Mouse (Mus musculus) kidney, embryonic 15.5 days (tissue): ENCODE results near the gene Katna1. TPM values are rescaled to one million over a fixed set of nuclear protein-coding genes. Genes with fewer than 3 reads are reported as not detected.

Experiments used
- ATAC-seq: fragments of 200-750 bp; cut with Nextera tagmentation; replicated peaks from 2 replicates; pipeline ENCODE4 v1.8.0; 2017; ENCODE audit warnings: moderate TSS enrichment; ENCODE audit not compliant: low FRiP score
- H3K27ac ChIP-seq: fragments of 300-500 bp; sonication (generic); 2 replicates; pipeline ENCODE4 v1.5.1; 2015; ENCODE audit warnings: mild to moderate bottlenecking, inconsistent platforms
- H3K27me3 ChIP-seq: fragments of 300-500 bp; sonication (generic); 2 replicates; pipeline ENCODE4 v1.6.1; 2015; ENCODE audit warnings: inconsistent platforms
- H3K36me3 ChIP-seq: fragments of 300-500 bp; sonication (generic); 2 replicates; pipeline ENCODE4 v1.6.1; 2015; ENCODE audit warnings: inconsistent platforms
- H3K4me1 ChIP-seq: fragments of 300-500 bp; sonication (generic); 2 replicates; pipeline ENCODE4 v1.6.1; 2015; ENCODE audit warnings: inconsistent platforms
- H3K4me2 ChIP-seq: fragments of 300-500 bp; sonication (generic); 2 replicates; pipeline ENCODE4 v1.6.1; 2015; ENCODE audit warnings: moderate library complexity, mild to moderate bottlenecking, inconsistent platforms
- H3K4me3 ChIP-seq: fragments of 300-500 bp; sonication (generic); replicated peaks from 2 replicates; pipeline ENCODE4 v1.5.1; 2015; ENCODE audit warnings: mild to moderate bottlenecking, inconsistent platforms
- H3K9ac ChIP-seq: fragments of 300-500 bp; sonication (generic); 2 replicates; pipeline ENCODE4 v1.6.1; 2015; ENCODE audit warnings: mild to moderate bottlenecking, inconsistent platforms
- H3K9me3 ChIP-seq: fragments of 300-500 bp; sonication (generic); replicated peaks from 2 replicates; pipeline ENCODE4 v1.6.1; 2016; ENCODE audit warnings: inconsistent platforms
- WGBS: fragments of 180-500 bp; shearing (Covaris S2); methylation state at CpG from one replicate; pipeline ENCODE4 v1.1.7; 2015; ENCODE audit warnings: mixed read lengths; 5-methylcytosine and 5-hydroxymethylcytosine counted together
- polyA plus RNA-seq: library from polyadenylated mRNA; unstranded; fragments of >200 nt; fragmentation: Nextera tagmentation; extraction: Ambion mirVana; gene quantifications from 2 replicates; pipeline ENCODE4 v1.2.1, GENCODE M21; 2015

Katna1 gene
- polyA plus RNA-seq, 1 experiment from 2014 or later: 57.7 TPM

GRCm38 (mm10) chr10:7780238-7781176 lies 54.7 kb downstream of the Katna1 start:
- Histone ChIP-seq H3K27me3 (no peaks in the 10 kb centered on the region), H3K4me1 (0 out of 2 replicates have a peak, but pooled peaks cover 12% of the 10 kb centered on the region), H3K27ac (peak overlapping the region; percentile 82), H3K4me3 (peak overlapping the region; percentile 99), H3K9ac (peak overlapping the region; percentile 86), H3K4me2 (peak overlapping the region; percentile 84), H3K36me3 (peaks cover 29% of the 10 kb centered on the region), H3K9me3 (no peaks in the 10 kb centered on the region)
- ATAC-seq: peak; percentile 95
- 1% methylated on average over 57 of the region's 77 CpGs for WGBS

GRCm38 (mm10) chr10:7781214-7781613 lies 55.4 kb downstream of the Katna1 start:
- peak; percentile 38 for ATAC-seq
- no peaks in the 10 kb centered on the region for H3K27me3 ChIP-seq
- H3K4me2 ChIP-seq: peak overlapping the region; percentile 84
- H3K4me1 ChIP-seq: 0 out of 2 replicates have a peak, but pooled peaks cover 12% of the 10 kb centered on the region
- peak overlapping the region; percentile 99 for H3K4me3 ChIP-seq
- H3K27ac ChIP-seq: no peak overlapping the region
- no peak overlapping the region; the same call in 1 of the 2 replicates for H3K9ac ChIP-seq
- H3K36me3 ChIP-seq: peaks cover 22% of the 10 kb centered on the region
- H3K9me3 ChIP-seq: no peaks in the 10 kb centered on the region
- 59% methylated on average over 3 of the region's 3 CpGs for WGBS

DNA sequence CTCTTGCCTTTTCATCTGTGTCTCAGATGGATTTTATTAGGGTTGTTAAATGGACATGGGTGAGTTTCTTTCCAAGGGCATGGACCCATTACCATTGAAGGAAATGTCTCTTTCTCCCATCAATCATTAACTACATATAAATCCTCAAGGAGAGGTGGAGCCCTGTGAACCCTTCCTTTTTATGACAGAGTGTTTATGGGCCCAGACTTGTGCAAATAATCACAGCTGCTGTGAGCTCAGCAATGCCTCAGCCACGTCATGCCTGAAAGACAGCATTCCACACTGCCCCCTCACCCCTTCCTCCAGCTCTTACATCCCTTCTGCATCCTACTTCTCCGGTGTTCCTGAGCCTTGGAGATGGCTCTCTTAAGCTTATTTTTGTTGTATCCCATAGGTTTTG lies 61.5 kb downstream of the Katna1 start:
- peaks cover 18% of the 10 kb centered on the region for H3K36me3 ChIP-seq
- H3K9ac ChIP-seq: no peak overlapping the region
- no peaks in the 10 kb centered on the region for H3K27me3 ChIP-seq
- ATAC-seq: no peak
- no peaks in the 10 kb centered on the region for H3K9me3 ChIP-seq
- no peak overlapping the region for H3K27ac ChIP-seq
- H3K4me2 ChIP-seq: no peak overlapping the region
- peaks cover 4% of the 10 kb centered on the region for H3K4me1 ChIP-seq
- H3K4me3 ChIP-seq: no peak overlapping the region
- WGBS: 44% methylated on average over 2 of the region's 2 CpGs

GRCm38 (mm10) chr10:7792254-7792750 lies 66.5 kb downstream of the Katna1 start:
- H3K36me3 ChIP-seq: peaks cover 37% of the 10 kb centered on the region
- peak overlapping the region; percentile 70; the same call in 1 of the 2 replicates for H3K27ac ChIP-seq
- peak overlapping the region; percentile 93 for H3K4me3 ChIP-seq
- ATAC-seq: peak; percentile 44
- peak overlapping the region; percentile 76 for H3K9ac ChIP-seq
- H3K4me2 ChIP-seq: peak overlapping the region; percentile 78
- 0% methylated on average over 10 of the region's 10 CpGs for WGBS
- no peaks in the 10 kb centered on the region for H3K27me3 ChIP-seq
- no peaks in the 10 kb centered on the region for H3K9me3 ChIP-seq
- H3K4me1 ChIP-seq: peaks cover 14% of the 10 kb centered on the region

GRCm38 (mm10) chr10:7792751-7793385 lies 67.1 kb downstream of the Katna1 start, which contains the start of the genes Ginm1 and Ppil4:
Gene Ginm1, minus strand, starts transcription at chr10:7792824.
Gene Ppil4, plus strand, starts transcription at chr10:7792891.
- H3K4me3 ChIP-seq: peak within 1 kb of the TSS; percentile 93
- H3K4me1 ChIP-seq: peaks cover 14% of the 10 kb centered on the region
- peak within 1 kb of the TSS; percentile 70 for H3K27ac ChIP-seq
- under 1% methylated on average over 52 of the region's 52 CpGs for WGBS
- peak within 1 kb of the TSS; percentile 76 for H3K9ac ChIP-seq
- H3K9me3 ChIP-seq: no peaks in the 10 kb centered on the region
- H3K4me2 ChIP-seq: peak within 1 kb of the TSS; percentile 78
- peaks cover 42% of the 10 kb centered on the region for H3K36me3 ChIP-seq
- H3K27me3 ChIP-seq: no peaks in the 10 kb centered on the region
- peak; percentile 95 for ATAC-seq

- H3K9ac ChIP-seq: no peak overlapping the region
- no peaks in the 10 kb centered on the region for H3K4me1 ChIP-seq
- H3K9me3 ChIP-seq: no peaks in the 10 kb centered on the region
- H3K4me2 ChIP-seq: no peak overlapping the region
- 87% methylated on average over 3 of the region's 3 CpGs for WGBS
- no peak overlapping the region for H3K27ac ChIP-seq
- H3K4me3 ChIP-seq: no peak overlapping the region
- no peak for ATAC-seq
- H3K27me3 ChIP-seq: no peaks in the 10 kb centered on the region
- H3K36me3 ChIP-seq: peaks cover 92% of the 10 kb centered on the region
These were observed 75.5 kb downstream of the Katna1 start for GRCm38 (mm10) chr10:7801258-7801657.

DNA sequence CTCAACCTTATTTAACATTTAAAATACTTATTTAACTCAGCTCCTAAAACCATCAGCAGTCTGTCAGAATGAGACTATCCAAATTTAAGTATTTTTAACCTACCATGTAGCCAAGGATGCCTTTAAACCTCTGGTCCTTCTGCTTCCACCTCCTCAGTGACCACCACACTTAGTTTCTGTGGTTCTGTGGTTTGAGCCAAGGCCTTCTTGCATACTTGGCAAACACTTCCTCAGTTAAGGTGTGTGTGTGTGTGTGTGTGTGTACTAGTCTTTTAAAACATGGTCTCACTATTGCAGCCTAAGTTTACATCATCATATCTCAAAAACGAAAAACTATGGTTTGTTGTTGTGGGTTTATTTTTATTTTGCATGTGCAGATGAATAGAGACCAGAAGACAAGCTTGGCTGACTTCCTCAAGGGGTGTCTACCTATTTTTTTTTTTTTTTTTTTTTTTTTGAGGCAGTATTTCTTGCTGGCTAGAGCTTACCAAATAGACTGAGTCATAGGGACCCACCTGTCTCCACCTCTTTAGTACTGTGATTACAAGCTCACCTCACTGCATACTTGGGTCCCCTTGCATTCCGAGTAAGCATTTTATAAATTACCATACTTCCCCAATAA lies 76.8 kb downstream of the Katna1 start:
- Histone ChIP-seq H3K9me3 (no peaks in the 10 kb centered on the region), H3K27me3 (no peaks in the 10 kb centered on the region), H3K36me3 (peaks cover 85% of the 10 kb centered on the region), H3K4me3 (no peak overlapping the region), H3K4me2 (no peak overlapping the region), H3K9ac (no peak overlapping the region), H3K27ac (no peak overlapping the region), H3K4me1 (no peaks in the 10 kb centered on the region)
- no peak for ATAC-seq
- WGBS: 92% methylated on average over 2 of the region's 2 CpGs

DNA sequence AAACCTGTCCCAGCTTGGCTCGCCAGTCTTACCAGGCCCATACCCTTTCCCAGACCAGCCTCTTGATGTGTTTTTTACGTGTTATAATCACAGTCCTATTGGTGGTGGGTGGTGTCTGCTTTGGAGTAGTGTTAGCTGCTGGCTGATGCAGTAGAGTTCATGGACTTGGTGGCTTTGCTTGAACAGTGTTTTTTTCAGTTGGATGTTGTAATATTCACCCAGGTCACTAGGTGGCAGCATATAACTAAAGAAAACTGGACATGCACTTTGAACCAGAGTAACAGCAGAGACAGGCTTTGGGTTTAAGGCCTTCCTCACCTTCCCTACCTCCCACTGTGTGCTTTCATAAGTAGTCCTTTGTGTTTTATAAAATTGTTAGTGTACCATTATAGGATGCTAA lies 84.1 kb downstream of the Katna1 start:
- H3K9ac ChIP-seq: no peak overlapping the region
- H3K27me3 ChIP-seq: no peaks in the 10 kb centered on the region
- peaks cover 78% of the 10 kb centered on the region for H3K36me3 ChIP-seq
- H3K4me2 ChIP-seq: no peak overlapping the region
- H3K9me3 ChIP-seq: no peaks in the 10 kb centered on the region
- ATAC-seq: 0 out of 2 replicates have a peak, but pooled peaks have one; percentile 22
- H3K27ac ChIP-seq: no peak overlapping the region
- WGBS: 50% methylated on average over 2 of the region's 2 CpGs
- H3K4me1 ChIP-seq: no peaks in the 10 kb centered on the region
- H3K4me3 ChIP-seq: no peak overlapping the region

Other genes with a start within 250 kb of the Katna1 start
- gene Lrp11, start 136.2 kb upstream of the Katna1 start, polyA plus RNA-seq: 1.8 and 2.4 TPM in 2 replicates
- gene Nup43, start 58.5 kb upstream of the Katna1 start, polyA plus RNA-seq: 55.2 and 58.1 TPM in 2 replicates
- gene Pcmt1, start 44.9 kb upstream of the Katna1 start, polyA plus RNA-seq: 115 and 122 TPM in 2 replicates
- 8.6 and 9.1 TPM in 2 replicates for gene Lats1, start 44.8 kb upstream of the Katna1 start, polyA plus RNA-seq
- gene Ginm1, start 66.8 kb downstream of the Katna1 start, polyA plus RNA-seq: 88.9 and 90.9 TPM in 2 replicates
- gene Ppil4, start 66.9 kb downstream of the Katna1 start, polyA plus RNA-seq: 39.0 and 39.5 TPM in 2 replicates
- gene Zc3h12d, start 106.5 kb downstream of the Katna1 start, polyA plus RNA-seq: 0.14 TPM in 2 replicates
- 19.8 and 20.6 TPM in 2 replicates for gene Tab2, start 230.2 kb downstream of the Katna1 start, polyA plus RNA-seq